Mouse (Mus musculus) stomach, embryonic 16.5 days (tissue): ENCODE results near the gene Mup21. TPM values are rescaled to one million over a fixed set of nuclear protein-coding genes. Genes with fewer than 3 reads are reported as not detected.

Experiments used
- polyA plus RNA-seq: library from polyadenylated mRNA; unstranded; fragments of >200 nt; fragmentation: Nextera tagmentation; extraction: Ambion mirVana; gene quantifications from 2 replicates; pipeline ENCODE4 v1.2.1, GENCODE M21; 2015

Gene Mup21
- polyA plus RNA-seq, 1 experiment from 2014 or later, result not detected

Other genes with a start within 250 kb of the Mup21 start
- gene Mup20, start 96.7 kb downstream of the Mup21 start, polyA plus RNA-seq, result not detected in 2 replicates
- not detected in 2 replicates for gene Mup3, start 63.5 kb downstream of the Mup21 start, polyA plus RNA-seq
- 6.6 and 7.7 TPM in 2 replicates for gene Zfp37, start 80.2 kb upstream of the Mup21 start, polyA plus RNA-seq
- gene Slc31a2, start 111.7 kb upstream of the Mup21 start, polyA plus RNA-seq, result 28.0 and 28.3 TPM in 2 replicates
- 29.8 and 30.2 TPM in 2 replicates for gene Fkbp15, start 209.7 kb upstream of the Mup21 start, polyA plus RNA-seq
- gene Slc31a1, start 209.9 kb upstream of the Mup21 start, polyA plus RNA-seq, result 62.9 and 74.4 TPM in 2 replicates